Mouse (Mus musculus) bone marrow, adult 2 months (tissue): ENCODE measurements at regions not wholly inside any gene's neighbourhood (a gene's known extent, or its start where the extent isn't known, plus 50 kb on each side); places are given as distances from the start of the nearest gene placed in this dataset.

Source experiments
- H3K27ac ChIP-seq: fragments of 200-500 bp; 2 replicates; pipeline ENCODE4 v1.5.1; 2012; ENCODE audit warnings: low read depth, mild to moderate bottlenecking, control low read depth, inconsistent platforms, low read length; ENCODE audit not compliant: control insufficient read depth, poor library complexity, insufficient read depth
- H3K4me1 ChIP-seq: fragments of 200-500 bp; 2 replicates; pipeline ENCODE4 v1.6.1; 2011; ENCODE audit warnings: low read length; ENCODE audit not compliant: control insufficient read depth, insufficient read depth
- H3K4me3 ChIP-seq: fragments of 200-500 bp; replicated peaks from 2 replicates; pipeline ENCODE3; 2011; ENCODE audit warnings: mild to moderate bottlenecking, low read depth, low read length, control low read depth; ENCODE audit not compliant: control insufficient read depth
- CTCF ChIP-seq: fragments of 200-500 bp; IDR thresholded peaks from 2 replicates; pipeline ENCODE4 v1.5.1; 2011; ENCODE audit warnings: low read length, control low read depth; ENCODE audit not compliant: control insufficient read depth, insufficient read depth
- POLR2A ChIP-seq: fragments of 200-500 bp; IDR thresholded peaks from 2 replicates; pipeline ENCODE4 v1.6.1; 2011; ENCODE audit warnings: low read depth, mild to moderate bottlenecking, control low read depth, low read length, borderline replicate concordance; ENCODE audit not compliant: control insufficient read depth
- WGBS: fragments of 180-500 bp; shearing (Covaris S2); methylation state at CpG from one replicate; pipeline ENCODE4 v1.1.7; 2018; 5-methylcytosine and 5-hydroxymethylcytosine counted together

GRCm38 (mm10) chr1:128790881-128791280 lies 198.8 kb upstream of the Cxcr4 start:
- no peak overlapping the region for H3K4me3 ChIP-seq
- H3K4me1 ChIP-seq, result peaks cover 2% of the 10 kb centered on the region; the same call in 1 of the 2 replicates
- TF ChIP-seq CTCF, result no peak
- TF ChIP-seq POLR2A, result no peak
- no peak overlapping the region for H3K27ac ChIP-seq
- 72% methylated on average over 6 of the region's 6 CpGs for WGBS

- no peak for TF ChIP-seq CTCF
- TF ChIP-seq POLR2A, result no peak
- peaks cover 2% of the 10 kb centered on the region; the same call in 1 of the 2 replicates for H3K4me1 ChIP-seq
- no peak overlapping the region for H3K27ac ChIP-seq
- WGBS, result 78% methylated on average over 3 of the region's 3 CpGs
- no peak overlapping the region for H3K4me3 ChIP-seq
Observed at GRCm38 (mm10) chr1:128789567-128790335, 197.7 kb upstream of the Cxcr4 start.

- TF ChIP-seq POLR2A (no peak), CTCF (no peak)
- peaks cover 2% of the 10 kb centered on the region; the same call in 1 of the 2 replicates for H3K4me1 ChIP-seq
- WGBS, result 76% methylated on average over 6 of the region's 6 CpGs
- no peak overlapping the region for H3K4me3 ChIP-seq
- H3K27ac ChIP-seq, result no peak overlapping the region
Observed at GRCm38 (mm10) chr1:128788227-128788626, 196.1 kb upstream of the Cxcr4 start.

GRCm38 (mm10) chr1:128786941-128787569 lies 195.0 kb upstream of the Cxcr4 start:
- H3K4me3 ChIP-seq, result no peak overlapping the region
- H3K4me1 ChIP-seq, result peaks cover 2% of the 10 kb centered on the region; the same call in 1 of the 2 replicates
- WGBS, result 8% methylated on average over 14 of the region's 14 CpGs
- H3K27ac ChIP-seq, result peak overlapping the region; percentile 41
- TF ChIP-seq POLR2A (no peak), CTCF (no peak)

GRCm38 (mm10) chr1:128782286-128782685 lies 190.2 kb upstream of the Cxcr4 start:
- no peak overlapping the region for H3K4me3 ChIP-seq
- no peak overlapping the region for H3K27ac ChIP-seq
- TF ChIP-seq POLR2A (no peak), CTCF (no peak)
- 74% methylated on average over 2 of the region's 2 CpGs for WGBS
- H3K4me1 ChIP-seq, result peaks cover 2% of the 10 kb centered on the region; the same call in 1 of the 2 replicates

- WGBS, result 75% methylated on average over 7 of the region's 7 CpGs
- no peak for TF ChIP-seq CTCF
- TF ChIP-seq POLR2A, result no peak
- no peak overlapping the region for H3K4me3 ChIP-seq
- H3K27ac ChIP-seq, result no peak overlapping the region
- H3K4me1 ChIP-seq, result no peaks in the 10 kb centered on the region
Observed at GRCm38 (mm10) chr1:128781871-128782270, 189.8 kb upstream of the Cxcr4 start.

- Histone ChIP-seq H3K27ac (no peak overlapping the region), H3K4me3 (no peak overlapping the region), H3K4me1 (no peaks in the 10 kb centered on the region)
- TF ChIP-seq POLR2A (no peak), CTCF (no peak)
- WGBS, result 84% methylated on average over 4 of the region's 4 CpGs
Observed at GRCm38 (mm10) chr1:128781311-128781710, 189.2 kb upstream of the Cxcr4 start.

GRCm38 (mm10) chr1:128779586-128780158 lies 187.6 kb upstream of the Cxcr4 start:
- no peak overlapping the region for H3K4me3 ChIP-seq
- TF ChIP-seq POLR2A (no peak), CTCF (no peak)
- no peak overlapping the region for H3K27ac ChIP-seq
- WGBS, result 80% methylated on average over 4 of the region's 5 CpGs
- H3K4me1 ChIP-seq, result no peaks in the 10 kb centered on the region

GRCm38 (mm10) chr1:128772440-128772839 lies 180.3 kb upstream of the Cxcr4 start:
- Histone ChIP-seq H3K4me1 (no peaks in the 10 kb centered on the region), H3K27ac (no peak overlapping the region), H3K4me3 (no peak overlapping the region)
- TF ChIP-seq POLR2A, result no peak
- no peak for TF ChIP-seq CTCF
- 42% methylated on average over 3 of the region's 3 CpGs for WGBS
